Mouse (Mus musculus) forebrain, embryonic 10.5 days (tissue): ENCODE measurements around the gene Mdga2. TPM values are rescaled to one million over a fixed set of nuclear protein-coding genes. Genes with fewer than 3 reads are reported as not detected.
A peak's percentile ranks its signal among the peaks of the same experiment; 100 is the strongest.

Experiments
- DNase-seq: peaks from one replicate; pipeline ENCODE4 v3.0.0-alpha.2; 2017; ENCODE audit warnings: low spot score; ENCODE audit errors: extremely low spot score
- H3K27ac ChIP-seq: fragments of 300-500 bp; sonication (generic); 2 replicates; pipeline ENCODE4 v1.5.1; 2016; ENCODE audit warnings: mild to moderate bottlenecking
- H3K27me3 ChIP-seq: fragments of 300-500 bp; sonication (generic); 2 replicates; pipeline ENCODE4 v1.6.1; 2016; ENCODE audit warnings: mild to moderate bottlenecking; ENCODE audit not compliant: poor library complexity, severe bottlenecking
- H3K36me3 ChIP-seq: fragments of 300-500 bp; sonication (generic); replicated peaks from 2 replicates; pipeline ENCODE4 v1.6.1; 2016; ENCODE audit warnings: mild to moderate bottlenecking, moderate library complexity
- H3K4me1 ChIP-seq: fragments of 300-500 bp; sonication (generic); 2 replicates; pipeline ENCODE4 v1.6.1; 2016
- H3K4me3 ChIP-seq: fragments of 300-500 bp; sonication (generic); 2 replicates; pipeline ENCODE4 v1.5.1; 2016; ENCODE audit warnings: mild to moderate bottlenecking, moderate library complexity
- H3K9me3 ChIP-seq: fragments of 300-500 bp; sonication (generic); 2 replicates; pipeline ENCODE4 v1.6.1; 2016; ENCODE audit warnings: mild to moderate bottlenecking, moderate library complexity
- WGBS: fragments of 180-500 bp; shearing (Covaris S2); methylation state at CpG from one replicate; pipeline ENCODE4 v1.1.7; 2016; 5-methylcytosine and 5-hydroxymethylcytosine counted together
- polyA plus RNA-seq: library from polyadenylated mRNA; unstranded; fragments of >200 nt; fragmentation: Nextera tagmentation; extraction: Ambion mirVana; gene quantifications from 2 replicates; pipeline ENCODE4 v1.2.1, GENCODE M21; 2016

Gene Mdga2
- 2.5 and 3.8 TPM in 2 replicates for polyA plus RNA-seq

DNA sequence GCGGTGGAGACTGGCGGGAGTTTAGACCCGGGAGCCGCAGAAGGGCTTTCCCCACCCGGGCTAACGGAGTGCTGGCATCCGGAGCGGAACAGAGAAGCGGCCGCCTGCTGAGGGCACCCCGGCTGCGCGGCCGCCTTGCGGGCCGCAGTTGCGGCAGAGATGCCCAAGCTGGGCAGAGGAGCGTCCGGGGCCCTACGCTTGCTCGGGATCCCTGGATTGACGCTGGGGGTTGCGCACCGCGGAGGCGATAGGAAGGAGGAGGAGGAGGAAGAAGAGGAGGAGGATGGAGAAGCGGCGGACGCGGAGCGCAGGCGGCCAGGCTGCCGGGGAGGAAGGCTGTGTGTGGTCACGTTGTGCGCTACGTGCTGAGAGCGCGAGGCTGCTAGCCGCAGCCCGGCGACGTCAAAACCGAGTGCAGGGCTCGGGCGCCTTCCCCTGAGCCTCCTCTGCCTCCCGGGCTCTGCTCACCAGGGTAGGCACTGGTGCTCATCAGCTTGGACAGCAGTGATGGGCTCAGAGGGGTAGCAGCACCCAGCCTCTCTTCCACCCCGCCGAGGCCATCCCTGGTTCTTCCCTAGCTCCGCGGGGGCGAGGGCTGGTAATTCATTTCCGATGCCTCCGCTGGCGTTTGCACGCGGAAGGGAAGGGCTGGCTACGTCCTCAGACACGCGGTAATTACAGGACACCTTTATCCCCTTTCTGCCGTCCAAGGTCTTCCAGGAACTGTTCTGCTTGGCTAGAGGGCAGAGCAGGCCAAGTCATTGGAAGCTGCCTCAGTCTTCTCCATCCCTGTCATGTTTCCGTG lies at the start of gene Mdga2:
TSS of gene Mdga2 (minus strand) at position 329 of the 805 bp plus-strand sequence.
- Histone ChIP-seq H3K4me3 (peak within 1 kb of the TSS; percentile 78), H3K27me3 (peaks cover 65% of the 10 kb centered on the region), H3K4me1 (peaks cover 35% of the 10 kb centered on the region), H3K27ac (peak within 1 kb of the TSS; percentile 87), H3K36me3 (no peaks in the 10 kb centered on the region), H3K9me3 (no peaks in the 10 kb centered on the region)
- DNase-seq, result peak; percentile 69
- WGBS, result under 1% methylated on average over 61 of the region's 61 CpGs

DNA sequence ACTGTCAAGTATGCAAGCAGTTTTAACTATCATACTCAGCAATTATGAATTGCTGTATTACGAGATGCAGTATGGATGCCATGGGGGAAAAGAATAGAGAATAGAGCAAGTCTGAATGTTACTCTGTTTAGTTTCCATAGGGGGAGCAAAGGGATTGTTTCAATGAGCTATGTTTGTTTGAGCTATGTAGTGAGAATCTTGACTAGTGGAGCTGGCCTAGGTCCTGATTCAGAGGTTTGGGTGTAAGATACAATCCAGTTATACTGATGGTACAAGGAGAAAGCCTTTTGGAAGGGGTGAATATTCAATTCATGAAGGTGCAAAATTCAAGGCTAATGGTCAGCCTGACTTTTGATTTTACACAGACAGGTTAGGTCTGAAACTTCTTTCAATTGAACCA lies 45.1 kb upstream of the Mdga2 start:
- Histone ChIP-seq H3K9me3 (no peaks in the 10 kb centered on the region), H3K27me3 (no peaks in the 10 kb centered on the region), H3K27ac (no peak overlapping the region), H3K36me3 (no peaks in the 10 kb centered on the region), H3K4me1 (peaks cover 3% of the 10 kb centered on the region), H3K4me3 (no peak overlapping the region)
- WGBS, result 86% methylated on average over 1 of the region's 1 CpGs
- DNase-seq, result no peak

DNA sequence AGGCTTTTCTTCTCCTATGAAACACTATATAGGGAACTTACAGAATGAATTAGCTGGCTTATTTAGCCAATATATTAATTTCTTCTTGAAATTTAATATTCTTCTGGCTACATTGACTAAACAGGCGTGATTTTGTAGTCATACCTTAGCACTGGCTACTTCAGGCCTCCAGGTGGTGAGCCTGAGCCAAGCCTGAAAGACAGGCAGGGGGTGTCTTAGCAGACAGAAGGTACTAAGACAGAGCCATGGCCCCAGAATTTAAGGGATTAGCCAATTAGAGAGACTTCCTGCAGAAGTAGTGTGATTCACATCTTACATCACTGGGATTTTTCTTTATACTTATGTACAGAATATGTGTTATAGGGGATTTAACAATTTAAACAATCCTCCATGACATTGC lies 1.2 kb upstream of the Mdga2 start:
- DNase-seq, result no peak
- no peak overlapping the region for H3K27ac ChIP-seq
- H3K36me3 ChIP-seq, result no peaks in the 10 kb centered on the region
- no peaks in the 10 kb centered on the region for H3K9me3 ChIP-seq
- H3K4me1 ChIP-seq, result peaks cover 35% of the 10 kb centered on the region
- no peak overlapping the region for H3K4me3 ChIP-seq
- WGBS, result 32% methylated on average over 1 of the region's 1 CpGs
- H3K27me3 ChIP-seq, result peaks cover 61% of the 10 kb centered on the region

DNA sequence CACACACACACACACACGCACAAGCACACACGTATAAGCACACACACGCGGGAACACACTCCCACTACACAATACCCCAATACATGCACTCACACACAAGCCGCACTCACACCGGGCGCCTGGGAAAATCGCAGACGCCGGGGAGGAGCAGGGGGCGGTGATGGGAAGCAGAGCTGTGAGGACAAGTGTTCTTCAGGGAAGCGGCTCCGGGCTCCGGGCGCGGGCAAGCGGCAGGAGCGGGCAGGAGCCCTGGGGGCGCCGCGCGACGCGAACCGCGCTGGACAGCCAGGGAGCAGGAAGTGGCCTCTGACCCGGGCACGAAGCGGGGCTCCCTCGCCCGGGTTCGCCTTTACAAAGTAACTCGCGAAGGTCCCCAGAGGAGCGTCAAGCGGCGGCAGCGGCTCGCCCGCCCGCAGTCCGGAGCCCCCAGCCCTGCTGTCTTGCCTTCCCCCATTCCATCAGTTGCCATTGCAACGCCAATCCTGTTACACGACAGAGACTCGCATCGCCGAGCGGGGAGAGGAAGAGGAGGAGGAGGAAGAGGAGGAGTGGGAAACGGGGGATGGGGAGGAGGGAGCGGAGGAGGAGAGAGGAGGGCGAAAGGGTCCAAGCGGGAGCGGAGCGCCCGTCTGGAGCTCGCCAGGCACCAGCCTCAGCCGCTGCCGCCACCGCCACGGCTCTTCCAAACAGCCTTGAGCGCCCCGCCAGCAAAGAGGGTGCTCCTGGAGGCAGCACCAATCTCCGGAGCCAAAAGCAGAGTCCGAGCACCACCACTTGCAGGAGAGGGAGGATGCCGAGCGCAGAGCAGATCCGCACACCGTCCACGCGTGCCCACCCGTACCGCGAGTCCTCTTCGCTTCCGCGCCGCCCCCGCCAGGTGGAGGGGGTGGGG lies 774 bp downstream of the Mdga2 start:
- Histone ChIP-seq H3K9me3 (no peaks in the 10 kb centered on the region), H3K4me1 (peaks cover 35% of the 10 kb centered on the region), H3K36me3 (no peaks in the 10 kb centered on the region), H3K27me3 (peaks cover 65% of the 10 kb centered on the region), H3K4me3 (peak overlapping the region; percentile 78), H3K27ac (peak overlapping the region; percentile 87)
- peak; percentile 64 for DNase-seq
- WGBS, result under 1% methylated on average over 78 of the region's 78 CpGs

DNA sequence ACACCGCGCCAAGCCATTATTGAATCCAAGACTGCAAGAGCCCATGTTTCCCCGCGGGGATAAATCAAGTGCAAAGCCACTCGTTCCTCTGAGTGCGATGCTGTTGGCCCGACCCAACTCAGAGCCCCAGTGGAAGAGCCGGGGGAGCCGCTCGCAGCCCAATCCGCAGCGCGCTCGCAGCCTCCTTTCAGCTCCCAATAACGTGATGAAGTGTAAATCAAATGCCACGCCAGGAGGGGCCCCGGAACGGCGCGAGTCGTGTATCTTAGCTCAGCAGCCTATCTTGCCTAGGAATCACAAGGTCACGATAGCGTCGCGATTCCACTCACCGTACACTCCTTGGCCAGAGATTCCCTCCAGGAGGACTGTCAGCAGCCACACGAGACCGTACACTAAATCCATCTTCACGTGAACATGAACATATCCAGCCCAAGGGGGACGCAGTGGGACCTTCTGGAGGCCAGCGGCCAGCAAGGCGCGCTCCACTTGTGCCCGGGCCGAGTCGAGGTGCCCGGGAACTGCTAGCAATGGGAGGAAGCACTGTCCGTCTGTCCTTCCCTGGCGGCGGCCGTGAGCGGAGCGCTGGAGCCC lies 1.6 kb downstream of the Mdga2 start:
- Histone ChIP-seq H3K4me1 (peaks cover 35% of the 10 kb centered on the region), H3K9me3 (no peaks in the 10 kb centered on the region), H3K27ac (peak overlapping the region; percentile 87), H3K27me3 (peaks cover 65% of the 10 kb centered on the region), H3K36me3 (no peaks in the 10 kb centered on the region), H3K4me3 (peak overlapping the region; percentile 78)
- DNase-seq, result peak; percentile 60
- under 1% methylated on average over 43 of the region's 43 CpGs for WGBS

DNA sequence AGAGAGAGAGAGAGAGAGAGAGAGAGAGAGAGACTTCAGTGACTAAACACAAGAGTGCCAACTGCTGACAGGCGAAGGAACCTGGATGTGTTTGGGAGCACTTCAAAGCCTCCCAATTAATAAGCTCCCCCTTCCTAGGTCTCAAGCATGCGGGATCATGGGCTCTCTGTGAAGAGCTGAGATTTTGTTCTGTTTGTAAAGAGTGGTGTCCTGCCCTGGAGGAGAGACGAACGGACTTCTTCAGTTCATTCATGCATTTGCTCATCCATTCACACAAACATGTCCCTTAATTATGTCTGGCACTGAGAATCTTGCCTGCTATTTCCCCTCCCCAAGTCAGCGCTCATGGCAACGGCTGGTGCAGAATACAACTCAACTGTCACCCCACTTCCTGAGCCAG lies 2.3 kb downstream of the Mdga2 start:
- H3K27ac ChIP-seq, result no peak overlapping the region
- peak overlapping the region; percentile 78 for H3K4me3 ChIP-seq
- H3K9me3 ChIP-seq, result no peaks in the 10 kb centered on the region
- H3K4me1 ChIP-seq, result peaks cover 35% of the 10 kb centered on the region
- H3K27me3 ChIP-seq, result peaks cover 65% of the 10 kb centered on the region
- no peak for DNase-seq
- no peaks in the 10 kb centered on the region for H3K36me3 ChIP-seq
- 2% methylated on average over 6 of the region's 6 CpGs for WGBS

DNA sequence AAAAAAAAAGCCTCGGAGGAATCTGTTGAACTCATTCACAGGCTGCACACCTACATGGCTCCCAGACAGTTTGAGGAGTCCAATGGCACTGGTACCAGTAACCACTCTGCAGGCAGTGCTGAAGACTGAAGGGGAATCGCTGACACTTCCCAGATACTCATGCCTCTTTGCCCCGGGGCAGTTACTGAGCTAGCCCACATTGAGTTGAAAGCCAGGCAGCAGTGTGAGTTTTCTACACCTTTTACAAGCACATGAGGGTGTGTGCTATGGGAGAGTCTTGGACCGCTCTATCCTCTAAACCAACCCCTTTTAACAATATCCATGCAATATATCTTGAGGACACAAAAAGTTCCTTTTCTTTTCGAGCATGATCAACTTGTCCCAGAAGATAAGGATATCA lies 2.8 kb downstream of the Mdga2 start:
- Histone ChIP-seq H3K9me3 (no peaks in the 10 kb centered on the region), H3K27me3 (peaks cover 61% of the 10 kb centered on the region), H3K36me3 (no peaks in the 10 kb centered on the region), H3K4me3 (peak overlapping the region; percentile 78; the same call in 1 of the 2 replicates), H3K4me1 (peaks cover 35% of the 10 kb centered on the region), H3K27ac (no peak overlapping the region)
- no peak for DNase-seq
- 24% methylated on average over 5 of the region's 5 CpGs for WGBS

DNA sequence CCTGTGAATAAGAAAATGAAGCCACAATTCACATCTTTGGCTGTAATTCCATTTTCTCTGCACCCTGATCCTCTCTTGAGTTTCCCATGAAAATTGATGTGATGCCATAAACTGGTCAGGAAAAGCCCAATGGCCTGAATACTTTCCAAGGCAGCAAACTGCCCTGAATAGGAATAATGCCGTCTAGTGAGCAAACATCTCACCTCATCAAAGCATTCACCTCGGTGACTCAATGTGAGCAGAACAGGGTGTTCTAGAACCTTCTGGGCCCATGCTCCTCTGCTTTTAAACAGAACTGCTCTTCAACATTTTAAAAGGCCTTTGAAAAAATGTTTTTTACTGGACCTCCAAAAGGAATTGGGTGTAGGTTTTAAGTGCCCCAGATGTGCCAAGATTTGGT lies 9.5 kb downstream of the Mdga2 start:
- no peaks in the 10 kb centered on the region for H3K36me3 ChIP-seq
- H3K27ac ChIP-seq, result no peak overlapping the region
- H3K4me1 ChIP-seq, result peaks cover 4% of the 10 kb centered on the region; the same call in 1 of the 2 replicates
- no peaks in the 10 kb centered on the region for H3K9me3 ChIP-seq
- 77% methylated on average over 2 of the region's 2 CpGs for WGBS
- H3K4me3 ChIP-seq, result no peak overlapping the region
- H3K27me3 ChIP-seq, result no peaks in the 10 kb centered on the region
- DNase-seq, result no peak

DNA sequence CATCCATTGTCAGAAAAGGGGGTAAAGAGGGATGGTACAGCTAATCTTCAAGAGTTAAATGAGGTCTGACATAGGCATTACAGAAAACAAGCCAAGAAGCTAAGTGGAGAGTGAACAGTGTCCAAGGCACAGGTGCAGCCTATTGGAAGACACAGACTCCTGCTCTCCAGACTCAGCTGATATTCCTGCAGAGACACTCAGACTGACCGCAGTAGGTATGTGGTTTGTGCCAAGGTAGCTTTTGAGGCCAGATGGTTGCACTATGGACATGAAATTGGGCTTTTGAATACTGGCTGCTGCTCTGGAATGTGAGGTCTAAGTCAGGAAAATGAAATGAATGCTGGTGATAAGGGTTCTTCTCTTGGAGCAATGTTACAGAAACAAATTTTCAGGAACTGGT lies 44.2 kb downstream of the Mdga2 start:
- Histone ChIP-seq H3K36me3 (no peaks in the 10 kb centered on the region), H3K27me3 (no peaks in the 10 kb centered on the region), H3K4me3 (no peak overlapping the region), H3K27ac (no peak overlapping the region), H3K4me1 (no peaks in the 10 kb centered on the region), H3K9me3 (no peaks in the 10 kb centered on the region)
- 94% methylated on average over 1 of the region's 1 CpGs for WGBS
- DNase-seq, result no peak

DNA sequence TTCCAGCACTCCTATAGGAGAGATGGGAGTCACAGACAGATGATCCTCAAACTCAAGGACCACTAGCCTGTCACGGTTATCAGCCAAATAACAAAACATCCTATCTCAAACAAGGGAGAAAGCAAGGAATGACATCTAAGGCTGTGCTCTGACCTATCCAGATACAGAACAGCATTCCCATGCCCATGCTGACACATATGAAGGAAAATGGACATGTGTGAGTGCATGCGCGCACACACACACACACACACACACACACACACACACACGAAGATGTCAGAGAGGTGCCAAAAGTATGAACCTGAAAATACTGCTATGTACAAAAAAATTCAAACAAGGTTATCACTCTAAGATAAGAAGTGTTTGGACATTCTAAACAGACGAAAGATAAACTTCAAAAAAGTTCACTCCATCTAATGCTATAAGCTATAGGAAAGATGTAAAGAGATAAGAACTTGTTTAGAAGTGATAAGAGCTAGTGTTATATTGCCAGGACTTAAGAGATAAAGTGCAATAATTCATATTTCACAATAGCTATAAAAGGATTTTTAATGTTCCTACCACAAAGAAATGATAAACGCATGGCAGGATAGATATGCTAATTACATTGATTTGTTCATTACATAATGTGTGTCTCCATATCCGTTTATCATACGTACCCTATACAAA lies 65.6 kb downstream of the Mdga2 start:
- H3K36me3 ChIP-seq, result no peaks in the 10 kb centered on the region
- 91% methylated on average over 8 of the region's 8 CpGs for WGBS
- no peaks in the 10 kb centered on the region for H3K9me3 ChIP-seq
- no peak overlapping the region for H3K4me3 ChIP-seq
- DNase-seq, result no peak
- no peaks in the 10 kb centered on the region for H3K27me3 ChIP-seq
- no peak overlapping the region for H3K27ac ChIP-seq
- no peaks in the 10 kb centered on the region for H3K4me1 ChIP-seq

DNA sequence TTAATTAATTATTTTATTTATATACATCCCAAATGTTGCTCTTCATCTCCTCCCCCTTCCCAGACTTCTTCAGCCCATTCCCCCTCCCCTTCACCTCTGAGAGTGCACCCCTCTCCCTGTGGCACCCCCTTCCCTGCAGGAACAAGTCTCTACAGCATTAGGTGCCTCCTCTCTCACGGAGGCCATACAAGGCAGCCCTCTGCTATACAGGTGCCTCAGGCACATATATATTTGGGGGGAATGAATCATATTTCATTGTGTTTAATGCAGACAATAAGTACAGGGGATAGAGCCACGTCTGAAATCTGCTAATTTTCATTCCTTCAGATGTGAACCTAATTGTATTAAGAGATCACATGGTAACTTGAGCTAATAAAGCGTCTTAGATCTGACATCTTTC lies 69.3 kb downstream of the Mdga2 start:
- Histone ChIP-seq H3K36me3 (no peaks in the 10 kb centered on the region), H3K27me3 (no peaks in the 10 kb centered on the region), H3K9me3 (no peaks in the 10 kb centered on the region), H3K4me1 (no peaks in the 10 kb centered on the region), H3K4me3 (no peak overlapping the region), H3K27ac (no peak overlapping the region)
- DNase-seq, result no peak
- 66% methylated on average over 3 of the region's 3 CpGs for WGBS

DNA sequence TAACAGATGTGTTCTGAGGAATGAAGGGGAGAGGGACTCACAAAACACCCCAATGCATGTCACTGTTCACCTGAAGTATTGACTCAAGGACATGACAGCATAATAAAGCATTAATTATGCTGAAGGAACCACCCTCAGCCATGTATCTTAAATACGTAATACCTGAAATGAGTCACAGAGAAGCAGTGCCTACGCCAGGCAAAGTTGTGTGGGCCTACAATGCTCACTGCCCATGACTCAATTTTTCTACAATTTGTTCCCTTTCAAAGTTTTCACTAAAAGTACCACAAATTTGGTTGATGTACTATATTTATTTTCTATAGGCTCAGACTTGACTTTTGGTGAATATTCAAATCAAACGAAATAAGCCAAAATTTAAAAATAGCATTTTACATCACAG lies 80.7 kb downstream of the Mdga2 start:
- no peaks in the 10 kb centered on the region for H3K27me3 ChIP-seq

More for the DNA sequence above, 80.7 kb downstream of the Mdga2 start:
- Histone ChIP-seq H3K36me3 (no peaks in the 10 kb centered on the region), H3K27ac (no peak overlapping the region), H3K4me1 (no peaks in the 10 kb centered on the region), H3K4me3 (no peak overlapping the region), H3K9me3 (no peaks in the 10 kb centered on the region)
- WGBS, result 87% methylated on average over 3 of the region's 3 CpGs
- no peak for DNase-seq
